Mouse (Mus musculus): ENCODE measurements around the gene Slamf9. TPM values are rescaled to one million over a fixed set of nuclear protein-coding genes. Genes with fewer than 3 reads are reported as not detected.

The Slamf9 gene
- total RNA-seq, 1 experiment from 2014 or later: 25.6 TPM

GRCm38 (mm10) chr1:172525027-172525764 lies 50.0 kb downstream of the Slamf9 start:
- ATAC-seq (replicated peaks; ENCODE audit: insufficient number of reproducible peaks, low FRiP score, low TSS enrichment, poor library complexity, severe bottlenecking): 0 out of 2 replicates have a peak, but pooled peaks have one; percentile 14

DNA sequence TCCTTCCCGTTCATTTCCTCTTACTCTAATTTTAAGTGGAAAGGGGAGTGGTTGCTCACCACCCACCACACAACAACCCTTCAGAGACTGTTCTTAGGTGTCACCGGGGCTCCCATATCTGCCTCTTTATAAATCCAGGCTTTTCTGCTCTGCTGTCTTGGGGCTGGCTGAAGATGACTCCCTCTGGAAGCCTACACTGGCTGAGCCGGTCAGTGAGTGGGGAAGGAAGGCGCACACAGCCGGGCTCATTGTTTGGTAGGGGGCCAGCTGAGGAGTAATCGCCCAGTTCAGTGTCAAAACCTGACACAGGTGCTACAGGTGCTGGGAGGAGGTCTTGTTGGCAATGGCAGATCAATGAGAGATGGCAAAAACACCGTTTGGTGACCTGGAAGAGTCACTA lies 50.8 kb downstream of the Slamf9 start:
- no peak for ATAC-seq (replicated peaks; ENCODE audit: insufficient number of reproducible peaks, low FRiP score, low TSS enrichment, poor library complexity, severe bottlenecking)

- peak; percentile 18; the same call in 1 of the 2 replicates for ATAC-seq (replicated peaks; ENCODE audit: insufficient number of reproducible peaks, low FRiP score, low TSS enrichment, poor library complexity, severe bottlenecking)
Observed at GRCm38 (mm10) chr1:172526380-172527081, 51.4 kb downstream of the Slamf9 start.

DNA sequence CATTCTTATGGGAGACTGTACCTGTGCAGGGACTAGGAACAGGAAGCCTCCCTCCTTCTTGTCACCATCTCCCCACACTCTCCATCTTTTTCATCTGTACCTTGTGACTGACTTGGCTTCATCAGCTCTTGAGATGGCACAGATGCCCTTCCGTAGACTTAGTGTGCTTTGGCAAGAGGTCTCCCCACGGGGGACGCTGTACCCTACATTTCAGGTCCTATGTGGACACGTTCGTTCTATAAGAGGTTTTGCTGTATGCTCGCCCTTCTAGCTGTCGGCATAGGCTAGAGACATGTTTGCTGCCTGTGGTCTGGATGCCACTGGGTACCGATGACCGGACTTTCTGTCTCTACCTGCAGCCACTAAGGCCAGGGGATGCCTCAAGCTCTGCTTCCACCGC lies 52.3 kb downstream of the Slamf9 start:
- no peak for ATAC-seq (replicated peaks; ENCODE audit: insufficient number of reproducible peaks, low FRiP score, low TSS enrichment, poor library complexity, severe bottlenecking)

Other genes starting within 250 kb of the Slamf9 start
- 0.43 TPM in 1 of 3 replicates, not detected in the others for gene Atp1a4, start 216.9 kb upstream of the Slamf9 start, total RNA-seq (2017)
- 13.0 to 18.8 TPM (median 16.7 TPM) in 3 replicates for gene Igsf8, start 213.7 kb upstream of the Slamf9 start, total RNA-seq (2017)
- not detected in 3 replicates for gene Atp1a2, start 177.3 kb upstream of the Slamf9 start, total RNA-seq (2017)
- 0.29 TPM in 1 of 3 replicates, not detected in the others for gene Kcnj9, start 146.0 kb upstream of the Slamf9 start, total RNA-seq (2017)
- not detected in 3 replicates for gene Kcnj10, start 134.1 kb upstream of the Slamf9 start, total RNA-seq (2017)
- 17.5 to 26.9 TPM (median 23.7 TPM) in 3 replicates for gene Pigm, start 98.8 kb upstream of the Slamf9 start, total RNA-seq (2017)
- gene Igsf9, start 6.4 kb downstream of the Slamf9 start, total RNA-seq (2017): 1.1 to 6.0 TPM (median 1.2 TPM) in 3 replicates
- 185 to 298 TPM (median 202 TPM) in 3 replicates for gene Tagln2, start 24.7 kb downstream of the Slamf9 start, total RNA-seq (2017)
- gene Cfap45, start 45.4 kb downstream of the Slamf9 start, total RNA-seq (2017): 7.5 TPM in 1 of 3 replicates, not detected in the others
- gene Vsig8, start 80.6 kb downstream of the Slamf9 start, total RNA-seq (2017): not detected in 3 replicates
- gene Slamf8, start 115.2 kb downstream of the Slamf9 start, total RNA-seq (2017): 7.9 to 15.4 TPM (median 10.1 TPM) in 3 replicates
- 0.96 to 5.5 TPM in 2 of 3 replicates, not detected in the other for gene Fcrl6, start 127.2 kb downstream of the Slamf9 start, total RNA-seq (2017)
- gene Dusp23, start 157.6 kb downstream of the Slamf9 start, total RNA-seq (2017): 0.57 to 2.2 TPM in 2 of 3 replicates, not detected in the other
- not detected in 3 replicates for gene Crp, start 222.7 kb downstream of the Slamf9 start, total RNA-seq (2017)

Measured in monocyte, adult 5-6 weeks (primary cell).